Mouse (Mus musculus) CH12.LX (cell line): ENCODE measurements around the gene Sema5b. TPM values are rescaled to one million over a fixed set of nuclear protein-coding genes. Genes with fewer than 3 reads are reported as not detected.

Experiments
- DNase-seq: peaks from one replicate; pipeline ENCODE4 v3.0.0-alpha.2; 2013; ENCODE audit errors: extremely low read depth
- H3K27ac ChIP-seq: 2 replicates; pipeline ENCODE4 v1.5.1; 2012; ENCODE audit warnings: low read depth, mild to moderate bottlenecking, control low read depth, moderate library complexity; ENCODE audit not compliant: insufficient read depth
- H3K27me3 ChIP-seq: replicated peaks from 2 replicates; pipeline ENCODE3; 2012; ENCODE audit warnings: inconsistent platforms
- H3K36me3 ChIP-seq, 2 experiments: replicated peaks in 1 of 2; 2 replicates each; pipeline versions ENCODE3 to v1.6.1; 2012; ENCODE audit warnings: inconsistent platforms in 1 of 2, low read length in 1 of 2, mild to moderate bottlenecking in 1 of 2, mixed read lengths in 1 of 2, moderate library complexity in 1 of 2; ENCODE audit not compliant: control insufficient read depth in 1 of 2, insufficient read depth in 1 of 2
- H3K4me1 ChIP-seq, 2 experiments: 2 replicates each; pipeline ENCODE4 v1.6.1; 2012; ENCODE audit warnings: inconsistent platforms in 1 of 2, moderate library complexity in 1 of 2; ENCODE audit not compliant: insufficient read depth in 2 of 2, control insufficient read depth in 1 of 2
- H3K4me2 ChIP-seq: 2 replicates; pipeline ENCODE4 v1.6.1; 2012; ENCODE audit warnings: low read depth, mild to moderate bottlenecking, control low read depth; ENCODE audit not compliant: poor library complexity, insufficient read depth, severe bottlenecking
- H3K4me3 ChIP-seq, 3 experiments: fragments of 150-350 bp in 1 of 3; sonication (generic) in 1 of 3; replicated peaks in 1 of 3; 2 replicates each; pipeline versions ENCODE3 to v1.5.1; 2011 to 2012; ENCODE audit warnings: low read depth in 2 of 3, low read length in 2 of 3, mild to moderate bottlenecking in 2 of 3, moderate library complexity in 2 of 3, control low read depth in 1 of 3, improper control_type of control experiment in 1 of 3, inconsistent platforms in 1 of 3, mixed read lengths in 1 of 3; ENCODE audit not compliant: poor library complexity in 1 of 3
- H3K79me2 ChIP-seq: replicated peaks from 2 replicates; pipeline ENCODE4 v1.6.1; 2012; ENCODE audit warnings: mild to moderate bottlenecking, moderate library complexity; ENCODE audit not compliant: control insufficient read depth, poor library complexity, insufficient read depth, severe bottlenecking; ENCODE audit errors: extremely low read depth
- H3K9ac ChIP-seq: 2 replicates; pipeline ENCODE4 v1.6.1; 2012; ENCODE audit warnings: low read depth, mild to moderate bottlenecking, control low read depth, moderate library complexity; ENCODE audit not compliant: insufficient read depth
- H3K9me3 ChIP-seq: replicated peaks from 2 replicates; pipeline ENCODE3; 2012; ENCODE audit warnings: low read length, inconsistent platforms, mixed read lengths
- CHD1 ChIP-seq: IDR thresholded peaks from 2 replicates; pipeline ENCODE4 v1.6.1; 2012; ENCODE audit warnings: low read depth, low read length, improper control_type of control experiment, inconsistent platforms
- CTCF ChIP-seq, 2 experiments: IDR thresholded peaks in 1 of 2; conservative IDR thresholded peaks in 1 of 2; 2 replicates each; pipeline ENCODE4 v1.5.1; 2011 to 2012; ENCODE audit warnings: low read depth in 2 of 2, low read length in 2 of 2, improper control_type of control experiment in 1 of 2, inconsistent platforms in 1 of 2, mild to moderate bottlenecking in 1 of 2, moderate library complexity in 1 of 2
- EP300 ChIP-seq: IDR thresholded peaks from 2 replicates; pipeline ENCODE4 v1.6.1; 2011; ENCODE audit warnings: low read length, improper control_type of control experiment
- JUND ChIP-seq: conservative IDR thresholded peaks from 2 replicates; pipeline ENCODE4 v1.6.1; 2011; ENCODE audit warnings: low read depth, low read length, improper control_type of control experiment
- MEF2A ChIP-seq: IDR thresholded peaks from 2 replicates; pipeline ENCODE4 v1.6.1; 2014; ENCODE audit warnings: low read depth, mild to moderate bottlenecking, inconsistent platforms, low read length, improper control_type of control experiment, borderline replicate concordance
- MXI1 ChIP-seq: IDR thresholded peaks from 2 replicates; pipeline ENCODE4 v1.6.1; 2011; ENCODE audit warnings: mild to moderate bottlenecking, low read depth, low read length, improper control_type of control experiment
- MYC ChIP-seq: IDR thresholded peaks from 2 replicates; pipeline ENCODE4 v1.6.1; 2011; ENCODE audit warnings: low read depth, mild to moderate bottlenecking, improper control_type of control experiment, low read length
- NELFE ChIP-seq: IDR thresholded peaks from 2 replicates; pipeline ENCODE4 v1.6.1; 2011; ENCODE audit warnings: low read depth, low read length, improper control_type of control experiment
- PAX5 ChIP-seq: IDR thresholded peaks from 2 replicates; pipeline ENCODE4 v1.6.1; 2012; ENCODE audit warnings: low read length, inconsistent platforms, mixed read lengths
- RAD21 ChIP-seq: IDR thresholded peaks from 2 replicates; pipeline ENCODE4 v1.6.1; 2011; ENCODE audit warnings: low read depth, mild to moderate bottlenecking, low read length, improper control_type of control experiment, moderate library complexity
- SMC3 ChIP-seq: IDR thresholded peaks from 2 replicates; pipeline ENCODE4 v1.6.1; 2011; ENCODE audit warnings: low read depth, low read length, improper control_type of control experiment
- USF1 ChIP-seq: IDR thresholded peaks from 2 replicates; pipeline ENCODE4 v1.6.1; 2014; ENCODE audit warnings: low read depth, mild to moderate bottlenecking, inconsistent platforms, low read length, improper control_type of control experiment
- USF2 ChIP-seq: conservative IDR thresholded peaks from 2 replicates; pipeline ENCODE4 v1.6.1; 2011; ENCODE audit warnings: low read depth, low read length, improper control_type of control experiment
- ZC3H11A ChIP-seq: IDR thresholded peaks from 2 replicates; pipeline ENCODE4 v1.6.1; 2012; ENCODE audit warnings: low read depth, mild to moderate bottlenecking, inconsistent platforms, low read length, improper control_type of control experiment
- ZNF384 ChIP-seq: IDR thresholded peaks from 2 replicates; pipeline ENCODE4 v1.6.1; 2012; ENCODE audit warnings: low read depth, low read length, improper control_type of control experiment, inconsistent platforms
- dilution Hi-C: fragments of 300-500 bp; cut with MboI; formaldehyde crosslinking; loops from 2 replicates; pipeline ENCODE4 v1.14.3; 2020; ENCODE audit warnings: low sequenced_read_pairs; ENCODE audit not compliant: extremely low pct_unique_long_range_greater_than_20kb, extremely low pct_ligation_motif_present
- in situ Hi-C: fragments of 300-500 bp; cut with MboI; formaldehyde crosslinking; loops from 3 replicates; pipeline ENCODE4 v1.14.3; 2019; ENCODE audit warnings: low sequenced_read_pairs, low pct_ligation_motif_present, low pct_unique_long_range_greater_than_20kb, mixed read lengths
- polyA plus RNA-seq: library from polyadenylated mRNA; unstranded; fragments of >175 nt; gene quantifications from 2 replicates; pipeline ENCODE4 v1.2.1, GENCODE M21; 2012; ENCODE audit warnings: low read depth; ENCODE audit not compliant: insufficient read length
- total RNA-seq, 2 experiments: library from RNA; depleted of rRNA; stranded (reverse); fragments of 300-350 nt in 1 of 2; fragments of >200 nt in 1 of 2; gene quantifications; 2 replicates each; pipeline ENCODE4 v1.2.3; 2012 to 2014

Sema5b gene
- total and polyA plus RNA-seq, 3 experiments: 0.04 TPM; not detected in 2

- Histone ChIP-seq H3K27me3 (peaks cover 74% of the 10 kb centered on the region), H3K36me3 (no peaks in the 10 kb centered on the region), H3K27ac (no peak overlapping the region), H3K79me2 (no peaks in the 10 kb centered on the region), H3K4me2 (no peak overlapping the region), H3K9me3 (peaks cover 14% of the 10 kb centered on the region), H3K4me3 (no peak overlapping the region), H3K9ac (no peak overlapping the region), H3K4me1 (no peaks in the 10 kb centered on the region)
- TF ChIP-seq CTCF (conservative IDR thresholded peaks at IDR 0.05 in 1 of 2, IDR thresholded peaks at IDR 0.05 in 1 of 2; ENCODE audit: low read depth in 2 of 2, low read length in 2 of 2): peak in 1 of 2 experiments; percentile 49; a peak in 2 of 4 replicates
- TF ChIP-seq EP300: no peak
- peak; percentile 41 for TF ChIP-seq SMC3
- TF ChIP-seq ZC3H11A: no peak
- TF ChIP-seq RAD21: peak; percentile 38
- no peak for TF ChIP-seq MYC
- no peak for TF ChIP-seq JUND
- TF ChIP-seq PAX5: no peak
- in situ Hi-C loops (loop anchor here (10.0 kb wide), 1 partner anchor 84 kb away; no protein-coding TSS in a partner anchor), dilution Hi-C loops (no loop called here)
- no peak for DNase-seq
Observed at GRCm38 (mm10) chr16:35540333-35541116, 420 bp upstream of the Sema5b start.

GRCm38 (mm10) chr16:35541661-35542420 lies 896 bp downstream of the Sema5b start:
- no peaks in the 10 kb centered on the region for H3K36me3 ChIP-seq
- H3K4me2 ChIP-seq: no peak overlapping the region
- H3K79me2 ChIP-seq: no peaks in the 10 kb centered on the region
- H3K4me1 ChIP-seq: no peaks in the 10 kb centered on the region
- peaks cover 14% of the 10 kb centered on the region for H3K9me3 ChIP-seq
- H3K9ac ChIP-seq: no peak overlapping the region
- no peak overlapping the region for H3K4me3 ChIP-seq
- dilution Hi-C loops (no loop called here), in situ Hi-C loops (loop anchor here (10.0 kb wide), 1 partner anchor 83 kb away; no protein-coding TSS in a partner anchor)
- H3K27ac ChIP-seq: no peak overlapping the region
- TF ChIP-seq USF2 (no peak), ZNF384 (no peak), CHD1 (no peak), MEF2A (no peak), NELFE (no peak), MXI1 (no peak), USF1 (no peak), PAX5 (no peak)
- H3K27me3 ChIP-seq: peaks cover 74% of the 10 kb centered on the region
- no peak for DNase-seq
